Mouse (Mus musculus): ENCODE measurements around the gene Btbd2.
A peak's percentile ranks its signal among the peaks of the same experiment; 100 is the strongest.

Btbd2 gene

DNA sequence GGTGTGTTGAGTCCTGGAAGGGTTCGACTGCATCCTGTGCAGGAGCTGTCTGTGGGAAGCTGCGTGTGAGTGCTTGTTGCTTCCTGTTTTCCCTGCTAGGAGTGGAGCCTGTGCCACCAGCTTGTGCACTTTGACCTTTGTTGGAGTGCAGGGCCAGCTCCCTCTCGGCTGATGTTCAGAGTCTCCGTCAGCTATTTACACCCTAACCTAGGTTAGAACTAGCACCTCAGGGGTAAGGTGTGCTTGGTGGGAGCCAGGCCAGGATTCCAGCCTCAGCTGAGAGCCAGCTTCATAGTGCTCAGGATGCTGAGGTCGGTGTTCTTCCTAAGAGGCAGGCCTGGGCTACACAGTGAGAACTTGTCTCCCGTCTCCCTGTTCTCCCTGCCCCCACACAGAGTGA, 21.5 kb downstream of the Btbd2 start:
- DNase-seq (ENCODE audit: low spot score): no peak

DNA sequence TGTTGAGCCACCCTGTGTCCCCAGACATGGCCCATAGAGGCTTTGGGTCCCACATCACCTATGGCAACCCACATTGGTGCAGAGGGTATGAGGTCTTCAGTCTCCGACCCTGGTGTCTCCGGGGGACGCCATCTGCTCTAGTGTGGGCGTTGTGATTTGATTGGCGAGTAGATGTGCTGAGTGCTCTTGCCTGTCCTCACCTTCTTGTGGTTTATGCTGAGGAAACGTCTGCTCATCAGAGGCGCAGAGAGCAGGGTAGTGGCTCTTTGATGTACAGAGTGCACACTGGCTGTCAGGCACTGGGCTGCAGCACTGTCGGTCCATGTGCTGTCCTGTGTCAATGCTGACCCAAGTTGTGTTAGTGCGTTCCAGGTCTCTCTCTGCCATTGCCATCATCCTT, 27.9 kb downstream of the Btbd2 start:
- DNase-seq (ENCODE audit: low spot score): no peak

DNA sequence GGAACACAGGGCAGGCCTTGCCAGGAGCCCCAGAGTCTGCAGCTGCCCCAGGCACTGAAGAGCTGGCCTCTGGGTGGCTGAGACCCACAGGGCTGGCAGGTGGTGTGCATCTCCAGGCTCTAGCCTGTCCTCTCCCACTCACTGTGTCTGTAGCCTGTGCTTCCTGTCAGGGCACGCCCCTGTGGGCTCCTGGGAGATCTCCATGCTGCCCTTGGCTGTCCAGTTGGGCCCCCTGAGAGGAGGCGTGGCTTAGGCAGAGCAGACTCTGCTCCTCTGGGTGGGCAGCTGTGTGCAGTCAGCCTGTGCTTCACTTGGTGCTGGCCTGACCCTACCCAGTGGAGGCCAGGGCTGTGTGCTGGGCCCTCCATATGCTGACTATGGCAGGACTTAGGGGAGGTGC, 29.2 kb downstream of the Btbd2 start:
- DNase-seq (ENCODE audit: low spot score): no peak

DNA sequence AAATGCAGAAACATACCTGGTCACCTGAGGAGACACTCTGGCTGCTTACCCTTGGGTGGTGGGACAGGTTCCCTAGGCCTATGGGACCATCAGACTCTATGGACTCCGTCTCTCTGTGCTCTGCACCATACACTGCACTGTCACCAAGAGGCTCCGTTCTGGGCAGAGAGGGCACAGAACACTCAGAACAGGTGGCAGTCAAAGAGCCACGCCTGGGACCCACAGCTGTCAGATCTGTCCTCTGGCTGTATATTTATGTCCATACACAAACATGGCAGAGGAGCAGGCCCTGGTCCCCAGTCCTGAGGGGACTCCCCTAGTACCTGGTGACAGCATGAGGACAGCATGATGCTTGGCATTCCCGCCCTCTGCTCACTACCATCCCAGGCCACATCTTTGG, 31.1 kb downstream of the Btbd2 start:
- no peak for DNase-seq (ENCODE audit: low spot score)

DNA sequence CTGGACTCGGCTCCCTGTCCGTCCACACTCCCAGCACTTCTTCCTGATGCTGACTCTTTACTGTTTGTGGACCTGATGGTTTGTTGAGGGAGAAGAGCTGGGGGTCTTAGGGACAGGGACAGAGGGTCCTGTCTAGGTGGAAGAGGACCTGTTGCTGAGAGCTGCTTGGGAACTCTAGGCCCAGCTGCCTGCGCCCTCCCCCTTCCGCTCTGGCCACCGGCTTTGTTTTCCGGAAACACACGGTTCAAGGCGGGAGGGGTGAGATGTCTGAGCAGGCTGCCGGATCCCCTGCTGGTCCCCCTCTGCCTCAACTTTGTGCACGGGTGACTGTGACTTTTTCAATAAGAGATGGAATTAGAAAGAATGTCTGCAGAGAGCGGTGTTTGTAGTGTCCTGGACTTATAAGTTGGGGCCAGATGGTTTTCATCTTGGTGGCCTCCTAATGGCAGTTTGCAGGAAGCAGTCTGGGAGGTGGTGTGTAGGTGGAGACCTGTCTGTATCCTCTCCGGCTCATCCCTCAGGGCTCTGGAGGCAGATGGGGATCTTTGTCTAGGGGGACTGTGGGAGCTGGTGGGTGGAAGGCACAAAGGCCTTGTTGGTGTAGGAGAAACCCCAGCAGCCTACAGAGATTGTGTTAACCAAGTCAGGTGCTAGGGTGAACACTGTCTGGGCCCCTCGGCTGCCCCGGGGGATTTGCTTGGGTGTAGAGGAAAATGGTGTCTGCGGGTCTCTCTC, 33.2 kb downstream of the Btbd2 start:
- DNase-seq (ENCODE audit: low spot score): no peak

DNA sequence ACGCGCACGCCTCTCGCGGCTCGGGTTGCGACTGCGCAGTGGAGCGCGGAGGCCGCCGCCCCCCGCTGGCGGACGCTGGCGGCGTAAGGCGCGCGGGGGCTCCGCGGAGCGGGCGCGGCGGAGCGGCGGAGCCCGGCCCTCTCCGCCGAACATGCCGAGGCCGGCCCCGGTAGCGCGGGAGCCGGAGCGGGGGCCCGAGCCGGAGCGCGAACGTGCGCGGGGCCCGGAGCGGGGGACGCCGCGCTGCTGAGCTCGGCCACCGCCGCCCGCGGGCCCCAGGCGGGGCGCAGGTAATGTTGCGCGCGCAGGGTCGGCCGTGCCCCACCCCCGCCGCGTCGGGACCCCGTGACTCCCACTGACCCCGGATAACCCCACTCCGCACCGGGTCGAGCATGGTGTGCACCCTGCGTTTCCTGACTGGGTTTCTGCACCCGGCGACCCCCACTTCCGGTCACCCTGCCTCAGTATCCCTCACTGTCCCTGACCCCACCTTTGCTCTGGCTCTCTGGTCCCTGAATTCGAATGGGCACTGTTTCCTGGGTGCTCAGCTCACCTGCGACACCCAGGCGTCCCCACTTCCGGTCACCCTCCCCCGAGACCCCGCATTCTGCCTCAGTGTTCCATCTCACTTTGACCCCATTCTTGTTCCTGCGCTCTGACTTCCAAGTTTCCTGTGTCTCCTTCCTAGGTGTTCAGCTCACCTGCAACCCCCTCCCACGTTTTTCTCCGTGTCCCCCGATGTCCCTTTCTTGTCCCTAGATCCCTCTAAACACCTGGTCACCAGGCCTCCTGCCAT, 34.0 kb downstream of the Btbd2 start, which contains the start of gene Csnk1g2:
Gene Csnk1g2, plus strand, starts transcription at position 178 of the 796 bp plus-strand sequence.
- DNase-seq (ENCODE audit: low spot score): no peak

DNA sequence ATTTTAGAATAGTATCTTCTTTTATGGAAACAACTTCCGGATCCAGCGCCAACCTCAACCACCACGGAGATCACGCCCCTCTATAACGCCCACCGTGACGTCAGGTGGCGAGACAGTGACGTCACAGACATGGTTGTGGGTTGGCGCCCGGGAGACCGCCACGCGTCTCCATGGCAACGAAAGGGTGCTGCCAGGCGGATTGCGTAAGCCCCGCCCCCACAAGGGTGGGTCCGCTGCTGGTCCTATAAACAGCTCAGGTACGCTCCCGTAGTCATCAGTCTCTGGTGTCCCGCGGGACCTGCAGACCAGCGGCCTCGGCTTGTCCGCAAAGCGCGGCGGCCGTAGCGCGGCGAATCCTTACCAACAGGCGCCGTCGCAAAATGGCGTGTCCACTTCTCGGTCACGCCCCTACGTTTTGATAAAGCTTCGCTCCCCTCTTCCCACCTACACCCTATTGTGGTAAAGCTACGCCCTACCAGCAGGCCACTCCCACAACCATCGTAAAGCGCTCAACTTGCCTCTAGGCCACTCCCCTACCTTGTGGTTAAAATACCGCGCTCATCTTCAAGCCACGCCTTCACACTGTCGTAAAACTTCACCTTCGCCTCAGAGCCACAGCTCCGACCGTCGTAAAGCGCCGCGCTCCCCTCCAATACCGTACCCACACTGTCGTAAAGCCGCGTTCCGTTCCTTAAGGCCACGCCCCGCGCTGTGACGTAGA, 34.8 kb downstream of the Btbd2 start:
- peak; percentile 99 for DNase-seq (ENCODE audit: low spot score)

DNA sequence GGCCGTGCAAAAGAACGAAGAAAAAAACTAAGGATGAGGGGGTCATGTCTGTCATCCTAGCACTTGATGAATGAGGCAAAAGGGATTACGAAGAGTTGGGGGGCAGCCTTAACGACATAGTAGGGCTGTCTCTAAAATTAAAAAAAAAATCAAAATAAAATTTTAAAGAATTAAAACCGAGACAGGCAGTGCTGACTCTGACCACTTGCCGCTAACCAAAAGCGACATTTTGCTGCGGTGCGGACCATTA, 35.3 kb downstream of the Btbd2 start:
- DNase-seq (ENCODE audit: low spot score): no peak

DNA sequence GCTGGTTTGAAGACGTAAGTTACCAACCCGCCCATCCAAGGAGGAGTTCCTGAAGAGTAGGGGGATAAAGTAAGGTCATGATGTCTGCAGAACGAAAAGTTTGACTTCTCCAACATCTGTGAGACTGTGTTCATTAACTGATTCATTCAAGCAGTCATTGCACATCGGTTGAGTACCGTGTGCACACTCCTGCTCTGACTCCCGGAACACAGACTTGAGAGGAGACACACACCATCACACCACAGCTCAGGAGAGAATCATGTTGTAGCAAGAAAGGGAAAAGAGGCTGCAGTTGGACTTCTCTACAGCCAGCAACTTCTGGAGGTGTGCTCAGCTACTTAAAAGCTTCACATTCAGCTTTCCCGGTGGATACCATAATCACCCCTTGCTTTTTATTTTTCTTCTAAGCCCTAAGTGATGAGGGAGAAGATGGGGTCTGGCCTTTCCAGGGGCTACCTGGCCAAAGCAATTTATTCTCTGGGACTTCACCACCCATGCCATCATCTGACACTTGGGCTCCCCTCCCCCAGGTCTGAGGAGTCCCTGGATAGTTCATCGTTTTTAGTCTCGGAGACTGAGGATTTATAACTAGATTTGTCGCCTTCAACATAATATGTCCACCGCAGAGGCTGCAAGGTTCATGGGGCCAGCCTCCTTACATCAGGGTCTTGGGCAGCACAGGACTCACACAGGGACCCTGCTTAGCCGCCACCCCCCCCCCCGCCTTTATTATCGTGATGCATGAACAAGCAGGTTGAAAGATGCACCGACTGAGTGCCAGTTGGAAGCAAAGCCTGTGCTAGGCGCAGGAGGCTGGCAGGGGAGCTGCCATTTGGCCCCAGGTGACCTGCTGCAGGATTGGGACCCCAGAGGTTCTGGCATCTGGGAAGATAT, 35.8 kb downstream of the Btbd2 start:
- DNase-seq (ENCODE audit: low spot score): no peak

DNA sequence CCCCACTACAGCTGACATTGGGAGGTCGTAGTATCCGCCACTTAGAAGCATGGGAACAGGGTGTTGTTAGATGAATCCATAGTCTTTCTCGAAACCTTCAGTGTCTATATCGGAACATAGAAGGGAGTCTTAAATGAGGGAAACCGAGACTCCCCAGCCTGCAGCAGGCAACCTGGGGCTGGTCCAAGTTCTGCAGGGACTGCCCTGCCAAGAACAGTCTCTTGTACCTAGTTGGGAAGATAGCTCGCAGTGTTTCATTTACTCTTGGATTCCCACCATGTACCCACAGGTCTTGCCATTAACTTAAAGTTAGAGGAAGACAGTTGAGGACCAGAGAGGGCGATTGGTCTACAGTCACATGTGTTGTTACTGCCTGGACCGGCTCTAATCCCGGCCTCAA, 36.5 kb downstream of the Btbd2 start:
- DNase-seq (ENCODE audit: low spot score): no peak

DNA sequence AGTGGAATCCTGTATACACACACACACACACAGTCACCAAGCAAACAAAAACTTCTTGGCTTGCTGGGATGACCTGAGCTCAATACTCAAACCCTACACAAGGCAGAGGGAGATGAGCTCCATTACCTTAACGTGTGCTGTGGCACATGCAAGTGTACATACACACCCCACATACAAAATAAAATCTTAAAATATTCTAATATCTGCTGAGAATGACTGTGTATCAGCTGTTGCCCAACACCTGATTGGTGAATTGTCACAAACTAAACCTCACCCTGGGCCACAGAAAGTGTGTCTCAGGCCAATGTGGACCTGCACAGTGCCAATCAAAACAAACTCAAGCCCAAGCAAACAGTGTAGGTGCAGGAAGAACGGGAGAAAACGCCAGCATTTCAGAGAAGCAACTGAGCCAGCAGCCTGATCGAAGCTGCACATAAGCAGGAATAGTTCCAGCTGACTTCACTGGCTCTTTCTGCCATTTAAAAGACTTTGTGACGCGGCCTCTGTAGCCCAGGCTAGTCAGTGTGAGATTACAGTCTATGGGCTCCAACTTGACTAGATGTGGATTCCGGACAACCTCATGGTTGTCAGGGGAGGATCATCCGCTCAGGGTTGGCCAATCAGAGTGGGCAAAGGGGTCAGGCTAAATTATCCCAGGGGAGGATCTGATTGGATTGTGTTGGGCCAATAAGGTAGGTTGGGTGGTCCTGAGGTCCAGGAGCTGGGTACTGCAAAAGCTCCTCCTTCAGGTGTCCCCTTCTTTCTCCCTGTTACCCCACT, 37.2 kb downstream of the Btbd2 start:
- no peak for DNase-seq (ENCODE audit: low spot score)

DNA sequence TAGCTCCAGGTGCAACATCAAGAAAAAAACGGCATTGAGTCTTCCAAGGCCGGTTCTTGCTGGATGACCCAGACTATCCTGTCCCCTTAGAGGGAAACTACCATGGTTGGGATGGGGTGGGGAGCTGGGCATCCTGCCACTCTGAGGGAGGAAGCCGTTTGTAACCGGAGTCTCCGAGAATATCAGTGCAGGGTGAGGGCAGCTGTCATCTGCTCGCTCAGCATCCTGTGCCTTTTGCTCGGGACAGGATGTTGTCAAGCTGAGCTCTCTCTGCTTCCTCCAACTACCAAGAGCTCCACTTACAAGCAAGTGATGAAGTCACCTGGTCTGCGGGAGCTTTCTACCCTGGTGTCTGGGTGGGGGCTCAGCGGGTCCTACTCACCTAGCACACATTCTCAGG, 38.7 kb downstream of the Btbd2 start:
- no peak for DNase-seq (ENCODE audit: low spot score)

DNA sequence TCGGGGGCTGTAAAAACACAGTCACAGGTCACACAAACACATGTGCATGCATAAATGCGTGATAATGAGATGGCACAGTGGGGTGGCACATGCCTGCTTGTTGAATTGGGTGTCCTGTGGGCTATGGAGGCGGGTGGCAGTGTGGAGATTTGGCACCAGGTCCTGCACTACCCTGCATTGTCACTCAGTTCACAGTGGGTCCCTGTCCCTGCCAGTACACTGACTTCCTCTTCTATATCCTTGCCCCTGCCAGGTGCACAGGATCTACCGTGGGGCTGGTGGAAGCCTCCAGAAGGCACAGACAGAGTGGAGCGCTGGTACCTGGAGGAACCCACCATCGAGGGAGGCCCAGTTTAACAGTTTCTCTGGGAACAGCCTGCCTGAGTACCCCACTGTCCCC, 42.5 kb downstream of the Btbd2 start:
- DNase-seq (ENCODE audit: low spot score): no peak

DNA sequence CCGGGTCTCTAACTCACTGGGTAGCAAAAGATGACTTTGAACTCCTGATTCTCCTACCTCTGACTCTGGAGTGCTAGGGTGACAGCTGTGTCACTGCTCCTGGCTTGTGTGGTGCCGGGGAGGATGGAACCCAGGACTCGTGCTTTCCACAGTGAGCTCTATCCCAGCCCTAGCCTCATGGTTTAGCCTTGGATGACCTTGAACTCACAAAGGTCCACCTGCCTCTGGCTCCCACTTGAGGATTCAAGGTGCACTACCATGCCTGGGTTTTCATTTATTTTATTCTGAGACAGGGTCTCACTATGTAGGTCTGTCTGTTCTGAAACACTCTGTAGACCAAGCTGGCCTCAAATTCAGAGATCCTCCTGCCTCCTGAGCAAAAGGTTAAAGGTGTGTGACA, 43.0 kb downstream of the Btbd2 start:
- no peak for DNase-seq (ENCODE audit: low spot score)

DNA sequence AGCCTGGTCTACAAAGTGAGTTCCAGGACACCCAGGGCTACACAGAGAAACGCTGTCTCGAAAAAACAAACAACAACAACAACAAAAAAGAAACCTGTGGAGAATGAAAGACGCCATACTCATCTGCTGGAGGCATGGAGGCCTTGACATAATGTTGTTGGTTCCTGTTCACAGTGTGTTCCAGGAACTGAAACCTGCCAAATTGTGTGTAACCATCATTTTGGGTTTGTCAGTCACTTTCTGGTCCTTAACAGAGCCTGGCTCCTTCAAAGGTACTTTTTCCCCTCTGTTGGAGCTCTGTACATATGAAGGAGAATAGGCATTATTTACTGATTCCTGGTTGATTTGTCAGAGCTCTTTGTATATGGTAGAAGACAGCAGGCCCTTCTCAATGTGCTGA, 45.0 kb downstream of the Btbd2 start:
- DNase-seq (ENCODE audit: low spot score): no peak

DNA sequence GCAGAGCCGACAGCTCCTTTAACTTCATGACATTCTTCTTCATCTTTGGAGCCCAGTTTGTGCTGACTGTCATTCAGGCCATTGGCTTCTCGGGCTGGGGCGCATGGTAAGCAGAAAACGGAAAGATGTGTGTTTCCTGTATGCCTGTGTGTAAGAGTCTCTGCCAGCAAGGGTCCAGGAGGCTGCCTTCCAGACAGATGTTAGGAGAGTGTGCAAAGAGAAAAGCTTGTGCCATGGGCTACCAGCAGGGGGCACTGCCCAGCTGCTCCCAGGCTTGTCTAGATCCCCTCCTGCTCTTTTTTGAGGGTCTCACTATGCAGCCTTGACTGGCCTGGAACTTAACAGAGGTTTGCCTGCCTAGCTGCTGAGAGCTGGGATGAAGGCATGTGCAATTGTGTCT, 45.8 kb downstream of the Btbd2 start:
- DNase-seq (ENCODE audit: low spot score): no peak

DNA sequence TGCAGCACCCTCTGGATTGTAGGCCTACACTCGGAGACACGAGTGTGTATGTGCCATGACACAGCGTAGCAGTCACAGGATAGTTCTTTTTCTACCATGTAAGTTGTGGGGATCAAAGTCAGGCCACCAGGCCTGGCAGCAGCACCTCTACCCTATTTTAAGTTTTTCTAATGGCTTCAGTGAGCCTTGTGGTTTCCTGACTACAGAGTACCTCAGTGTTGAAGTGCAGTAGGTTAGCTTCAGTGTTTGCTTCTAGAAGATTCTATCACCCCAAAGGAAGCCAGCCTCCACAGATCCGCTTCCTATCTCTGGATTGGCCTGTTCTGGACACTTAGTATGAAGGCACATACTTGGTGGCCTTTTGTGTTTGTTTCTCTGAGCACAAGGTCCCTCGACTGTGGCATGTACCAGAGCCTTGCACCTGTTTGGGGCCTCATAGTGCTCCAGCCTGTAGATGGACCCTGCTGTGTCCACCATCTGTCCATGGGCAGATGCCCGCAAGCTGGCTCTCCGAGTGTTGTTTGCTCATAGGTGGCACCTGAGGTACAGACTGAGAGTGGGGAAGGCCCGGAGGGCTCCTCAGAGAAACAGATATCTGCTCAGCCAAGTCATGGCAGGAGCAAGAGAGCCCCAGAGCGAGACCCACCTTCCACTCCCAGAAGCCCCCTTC, 46.6 kb downstream of the Btbd2 start:
- no peak for DNase-seq (ENCODE audit: low spot score)

DNA sequence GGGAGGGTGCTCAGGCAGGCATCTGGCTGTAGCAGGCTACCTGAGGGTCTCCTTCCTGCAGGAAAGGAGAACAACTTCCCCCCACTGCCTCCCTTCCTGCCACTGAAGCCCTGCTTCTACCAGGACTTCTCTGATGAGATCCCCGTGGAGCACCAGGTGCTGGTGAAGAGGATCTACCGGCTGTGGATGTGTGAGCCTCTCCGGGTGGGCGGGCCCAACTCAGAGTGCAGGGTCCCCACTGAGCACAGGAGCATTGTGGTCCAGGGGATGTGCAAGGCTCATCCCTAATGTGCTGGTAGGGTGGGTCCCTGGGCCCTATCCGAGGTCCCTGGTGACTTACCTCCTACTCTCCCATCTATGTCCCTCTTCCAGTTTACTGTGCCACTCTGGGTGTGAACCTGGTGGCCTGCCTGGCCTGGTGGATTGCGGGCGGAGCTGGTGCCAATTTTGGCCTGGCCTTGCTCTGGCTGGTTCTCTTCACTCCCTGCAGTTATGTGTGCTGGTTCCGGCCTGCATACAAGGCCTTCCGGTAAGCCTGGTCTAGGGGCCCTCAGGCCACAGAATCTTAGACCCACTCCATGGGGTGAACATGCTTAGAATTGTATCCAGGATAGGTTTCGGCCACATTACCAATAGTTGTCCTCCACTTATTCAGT, 47.5 kb downstream of the Btbd2 start:
- DNase-seq (ENCODE audit: low spot score): no peak

DNA sequence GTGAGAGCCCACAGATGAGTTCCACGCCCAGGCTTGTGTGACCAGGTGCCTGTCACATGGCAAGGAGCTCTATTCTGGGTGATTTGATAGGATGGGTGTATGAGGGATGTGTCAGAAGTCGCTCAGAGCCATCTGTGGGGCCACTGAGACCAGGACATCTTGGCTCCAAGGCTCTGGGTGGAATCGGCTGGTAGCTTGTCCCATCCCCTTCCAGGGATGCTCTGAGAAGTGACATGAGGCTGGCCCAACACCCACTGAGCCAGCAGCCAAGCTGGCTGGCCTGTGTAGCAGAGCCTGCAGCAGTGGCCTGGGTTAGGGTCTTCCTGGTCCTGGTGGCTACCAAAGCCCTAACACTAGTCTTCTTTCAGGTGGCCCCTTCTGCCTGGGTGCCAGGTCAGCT, 48.4 kb downstream of the Btbd2 start:
- DNase-seq (ENCODE audit: low spot score): no peak

DNA sequence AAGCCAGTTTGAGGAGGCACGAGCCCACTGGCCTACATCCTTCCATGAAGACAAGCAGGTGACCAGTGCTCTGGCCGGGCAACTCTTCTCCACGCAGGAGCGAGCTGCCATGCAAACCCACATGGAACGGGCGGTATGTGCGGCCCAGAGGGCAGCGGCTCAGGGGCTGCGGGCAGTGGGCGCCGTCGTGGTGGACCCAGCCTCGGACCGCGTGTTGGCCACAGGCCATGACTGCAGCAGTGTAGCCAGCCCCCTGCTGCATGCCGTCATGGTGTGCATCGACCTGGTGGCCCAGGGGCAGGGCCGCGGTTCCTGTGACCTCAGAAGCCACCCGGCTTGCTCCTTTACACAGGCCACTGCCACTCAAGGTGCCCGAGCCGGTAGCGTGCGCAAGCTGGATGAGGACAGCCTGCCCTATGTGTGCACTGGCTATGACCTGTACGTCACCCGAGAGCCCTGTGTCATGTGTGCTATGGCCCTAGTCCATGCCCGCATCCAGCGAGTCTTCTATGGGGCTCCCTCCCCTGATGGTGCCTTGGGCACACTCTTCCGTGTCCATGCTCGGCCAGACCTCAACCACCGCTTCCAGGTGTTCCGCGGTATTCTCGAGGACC, 50.0 kb downstream of the Btbd2 start:
- DNase-seq (ENCODE audit: low spot score): no peak

Data from layer of hippocampus, adult 9-10 months (tissue).